Mouse (Mus musculus) ES-Bruce4 (cell line): Measurements from ENCODE around the gene Erc2.

Experiments used
- CTCF ChIP-seq: IDR thresholded peaks from one replicate; pipeline ENCODE4 v1.8.1; 2011; ENCODE audit warnings: low read depth, low read length
- EP300 ChIP-seq: IDR thresholded peaks from 2 replicates; pipeline ENCODE4 v1.6.1; 2011; ENCODE audit warnings: low read depth, low read length; ENCODE audit not compliant: insufficient read depth
- POLR2A ChIP-seq: IDR thresholded peaks from one replicate; pipeline ENCODE4 v1.8.1; 2011; ENCODE audit warnings: low read length; ENCODE audit not compliant: insufficient read depth

DNA sequence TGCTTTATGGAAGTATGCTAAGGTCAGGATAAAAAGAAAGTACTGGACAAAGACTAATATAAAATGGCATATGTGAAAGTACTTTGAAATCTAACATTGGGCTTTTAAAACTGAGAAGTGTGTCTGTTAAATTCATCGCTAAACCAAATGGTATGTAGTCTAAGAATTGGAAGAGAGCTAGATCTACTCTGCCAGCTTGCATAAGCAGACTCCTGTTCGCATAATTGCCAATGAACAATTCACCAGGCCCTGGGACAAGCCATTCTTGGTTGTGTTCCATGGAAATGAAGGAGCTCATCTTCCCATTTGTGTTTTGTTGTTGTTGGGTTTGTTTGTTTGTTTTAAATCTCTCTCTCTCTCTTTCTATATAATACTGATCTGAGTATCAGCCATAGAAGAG lies 521.8 kb downstream of the Erc2 start:
- TF ChIP-seq POLR2A (no peak), CTCF (no peak), EP300 (no peak)
